Comparison of ENCODE assay signal across 20 mouse cellular contexts in the genomic region with DNA sequence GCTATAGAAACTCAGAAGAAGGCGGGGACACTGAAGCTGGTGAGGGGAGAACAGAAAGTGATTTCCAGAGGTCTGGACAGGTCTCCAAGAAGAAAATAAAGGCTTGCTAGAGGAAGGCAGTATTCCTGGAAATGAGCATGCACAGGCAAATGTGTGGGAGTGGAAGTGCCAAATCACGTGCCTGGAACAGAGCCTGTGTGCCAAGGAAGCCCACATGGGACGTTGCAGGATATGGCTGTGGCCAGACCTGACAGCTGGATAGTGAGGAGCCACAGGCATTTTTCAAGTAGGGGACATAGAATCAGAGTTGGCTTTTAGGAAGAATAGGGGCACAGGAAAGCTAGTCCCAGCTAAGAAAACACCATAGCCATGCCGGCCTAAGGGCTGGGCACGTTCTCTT. TPM values are rescaled to one million over a fixed set of nuclear protein-coding genes. Genes with fewer than 3 reads are reported as not detected.
DNase-seq lines count a peak whose midpoint lies in the region; ATAC-seq and TF ChIP-seq lines count a peak whose summit lies in the region.
"Had no signal": no experiment of that assay in that cellular context is flagged by ENCODE, and none has a peak within 500 bp of the region (broad histone marks: within the 10 kb centered on the region; RNA-seq: fewer than 3 reads in every experiment).

No protein-coding gene starts in this region.

- no peak for ATAC-seq in kidney, embryonic 15.5 days (replicated peaks; ENCODE audit: low FRiP score)
- ATAC-seq: forebrain, postnatal 0 days; liver, postnatal 0 days had no signal

- no peak for TF ChIP-seq POLR2A in kidney, adult 2 months (IDR thresholded peaks at IDR 0.05; ENCODE audit: low read depth, low read length)

- H3K9me3 ChIP-seq in kidney, embryonic 15.5 days (replicated peaks): no peaks in the 10 kb centered on the region
- H3K9me3 ChIP-seq: heart, embryonic 15.5 days; neural tube, embryonic 15.5 days had no signal

- H3K4me3 ChIP-seq in kidney, adult 2 months (ENCODE audit: insufficient read depth, low read depth, low read length): no peak overlapping the region
- H3K4me3 ChIP-seq in kidney, embryonic 15.5 days (replicated peaks): no peak overlapping the region
- H3K4me3 ChIP-seq: heart, embryonic 15.5 days; layer of hippocampus, adult 2 months; neural tube, embryonic 15.5 days had no signal

- no peaks in the 10 kb centered on the region for H3K4me1 ChIP-seq in kidney, adult 2 months (ENCODE audit: control insufficient read depth, insufficient read depth, low read length)
- H3K4me1 ChIP-seq in kidney, embryonic 15.5 days: no peaks in the 10 kb centered on the region
- H3K4me1 ChIP-seq: heart, embryonic 15.5 days; neural tube, embryonic 15.5 days had no signal

- WGBS in kidney, adult 2 months: 67% methylated on average over 5 of the region's 5 CpGs
- 72% methylated on average over 5 of the region's 5 CpGs for WGBS in kidney, embryonic 15.5 days

- H3K4me2 ChIP-seq in kidney, embryonic 15.5 days: no peak overlapping the region
- H3K4me2 ChIP-seq: heart, embryonic 15.5 days; neural tube, embryonic 15.5 days had no signal

- H3K27ac ChIP-seq in kidney, adult 2 months (ENCODE audit: insufficient read depth, low read depth, low read length): no peak overlapping the region
- no peak overlapping the region for H3K27ac ChIP-seq in kidney, embryonic 15.5 days
- H3K27ac ChIP-seq: heart, embryonic 15.5 days; kidney, postnatal 0 days; layer of hippocampus, adult 2 months; neural tube, embryonic 15.5 days had no signal

- no peaks in the 10 kb centered on the region for H3K27me3 ChIP-seq in kidney, adult 2 months (replicated peaks; ENCODE audit: control insufficient read depth, insufficient read depth, low read length)
- no peaks in the 10 kb centered on the region for H3K27me3 ChIP-seq in kidney, embryonic 15.5 days
- H3K27me3 ChIP-seq: heart, embryonic 15.5 days; neural tube, embryonic 15.5 days had no signal

- H3K9ac ChIP-seq in kidney, embryonic 15.5 days: no peak overlapping the region
- H3K9ac ChIP-seq: forebrain, postnatal 0 days; heart, embryonic 15.5 days; liver, postnatal 0 days; neural tube, embryonic 15.5 days had no signal

- peak; percentile 75 to 78 for DNase-seq in cerebellum, postnatal 14 days
- no peak for DNase-seq in cerebellum, adult 8-10 months
- peak; percentile 44 for DNase-seq in kidney, adult 2 months
- DNase-seq in right cerebral cortex, adult 18-20 months: peak; percentile 38
- DNase-seq in right cerebral cortex, postnatal 14 days: no peak
- no peak for DNase-seq in left cerebral cortex, adult 8-10 months (ENCODE audit: low spot score in 2 of 2)
- DNase-seq: forebrain, postnatal 0 days; liver; liver, postnatal 0 days; lung, postnatal 14 days; thymus, postnatal 4 days had no signal

- TF ChIP-seq CTCF in kidney, adult 2 months (conservative IDR thresholded peaks at IDR 0.05; ENCODE audit: insufficient read depth, insufficient read length, low read depth, low read length): no peak

- H3K36me3 ChIP-seq in kidney, adult 2 months (ENCODE audit: control insufficient read depth, insufficient read depth, low read length): no peaks in the 10 kb centered on the region; the same call in 1 of the 2 replicates
- peaks cover 26% of the 10 kb centered on the region for H3K36me3 ChIP-seq in kidney, embryonic 15.5 days

RNA-seq across cellular contexts. Expression of a gene that starts 7.7 kb away (rescaled TPM):
- polyA plus RNA-seq in kidney, adult 2 months (2012; rRNA removed): 118 and 138 TPM in 2 replicates
- polyA plus RNA-seq in kidney, embryonic 15.5 days (2015; fragmentation: Nextera tagmentation; extraction: Ambion mirVana): 27.7 and 29.8 TPM in 2 replicates
- total RNA-seq in left cerebral cortex, adult 8-10 months (2022): 10 to 100 TPM; 13.2 to 15.2 (median 14.1) TPM

RNA-seq across cellular contexts. Expression of a gene that starts 17.3 kb away (rescaled TPM):
- 4.9 and 5.3 TPM in 2 replicates for polyA plus RNA-seq in kidney, adult 2 months (2012; rRNA removed)
- polyA plus RNA-seq in kidney, embryonic 15.5 days (2015; fragmentation: Nextera tagmentation; extraction: Ambion mirVana): 0.85 and 1.00 TPM in 2 replicates
- 10 to 100 TPM in 3 of 4 experiments, 1 to 10 TPM in 1; 9.5 to 10.9 (median 10.2) TPM for total RNA-seq in left cerebral cortex, adult 8-10 months (2022)

RNA-seq across cellular contexts. Expression of a gene that starts 17.5 kb away (rescaled TPM):
- 0.57 and 0.86 TPM in 2 replicates for polyA plus RNA-seq in kidney, adult 2 months (2012; rRNA removed)
- 0.62 TPM in 1 of 2 replicates, not detected in the other for polyA plus RNA-seq in kidney, embryonic 15.5 days (2015; fragmentation: Nextera tagmentation; extraction: Ambion mirVana)
- total RNA-seq in left cerebral cortex, adult 8-10 months (2022): not detected
- total RNA-seq: gastrocnemius, adult 18-20 months; layer of hippocampus, adult 2 months; left cerebral cortex, postnatal 10 days had no signal
- polyA plus RNA-seq: embryonic facial prominence, embryonic 11.5 days; forebrain, postnatal 0 days; heart, embryonic 15.5 days; intestine, embryonic 14.5 days had no signal

RNA-seq across cellular contexts. Expression of a gene that starts 26.1 kb away (rescaled TPM):
- 3.6 and 4.1 TPM in 2 replicates for polyA plus RNA-seq in kidney, adult 2 months (2012; rRNA removed)
- 20.7 and 21.0 TPM in 2 replicates for polyA plus RNA-seq in kidney, embryonic 15.5 days (2015; fragmentation: Nextera tagmentation; extraction: Ambion mirVana)
- 10 to 100 TPM; 10.5 to 13.9 (median 13.1) TPM for total RNA-seq in left cerebral cortex, adult 8-10 months (2022)

RNA-seq across cellular contexts. Expression of a gene that starts 37.1 kb away (rescaled TPM):
- 1.5 and 1.8 TPM in 2 replicates for polyA plus RNA-seq in kidney, adult 2 months (2012; rRNA removed)
- 1.6 and 2.9 TPM in 2 replicates for polyA plus RNA-seq in kidney, embryonic 15.5 days (2015; fragmentation: Nextera tagmentation; extraction: Ambion mirVana)
- 10 to 100 TPM; 76.7 to 90.9 (median 82.4) TPM for total RNA-seq in left cerebral cortex, adult 8-10 months (2022)

Comparison
In these comparisons a context has a peak if more than half of its experiments do, and no peak if none do; other contexts are left out.
1. DNase-seq: peak in cerebellum, postnatal 14 days (2 of 2), kidney, adult 2 months (single experiment) and right cerebral cortex, adult 18-20 months (single experiment); none in cerebellum, adult 8-10 months (single experiment), right cerebral cortex, postnatal 14 days (single experiment) and left cerebral cortex, adult 8-10 months (0 of 2).